7 mouse cellular contexts compared by ENCODE assay signal in the genomic region with DNA sequence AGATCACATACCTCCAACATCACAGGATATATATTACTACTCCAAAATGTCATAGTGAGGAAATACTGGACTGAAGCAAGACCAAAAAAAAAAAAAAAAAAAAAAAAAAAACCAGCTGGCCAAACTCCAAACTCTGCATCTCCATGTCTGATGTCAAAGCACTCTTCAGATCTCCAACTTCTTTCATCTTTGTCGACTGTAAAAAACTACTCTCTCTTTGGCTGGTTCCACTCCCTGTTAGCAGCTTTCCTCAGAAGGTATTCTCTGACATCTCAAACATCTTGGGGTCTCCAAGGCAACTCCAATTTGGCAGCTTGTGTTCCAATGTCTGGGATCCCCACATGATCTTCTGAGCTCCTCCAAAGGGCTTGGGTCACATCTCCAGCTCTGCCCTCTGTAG. TPM values are rescaled to one million over a fixed set of nuclear protein-coding genes. Genes with fewer than 3 reads are reported as not detected.
DNase-seq lines count a peak whose midpoint lies in the region; TF ChIP-seq lines count a peak whose summit lies in the region.
"Not testable (repeated sequence)": the region's sequence is repeated elsewhere in the genome, so short reads cannot be mapped to it uniquely, and the experiment has no call there.
"Had no signal": no experiment of that assay in that cellular context is flagged by ENCODE, and none has a peak within 500 bp of the region (broad histone marks: within the 10 kb centered on the region; RNA-seq: fewer than 3 reads in every experiment).

A gene (minus strand): TSS at position 101 of the 400 bp plus-strand sequence.

- DNase-seq in cerebellum, adult 2 months; layer of hippocampus, postnatal 10 days (ENCODE audit: low spot score in 2 of 2); layer of hippocampus, postnatal 36 days; left cerebral cortex, adult 8-10 months (ENCODE audit: low spot score in 2 of 2); left cerebral cortex, postnatal 25 days (ENCODE audit: low spot score in 2 of 2): not testable (repeated sequence)

- not testable (repeated sequence) for H3K27me3 ChIP-seq in cerebellum, adult 2 months (ENCODE audit: control insufficient read depth, insufficient read depth, low read length)

- H3K4me1 ChIP-seq in cerebellum, adult 2 months (ENCODE audit: control insufficient read depth, insufficient read depth, low read length); olfactory bulb, adult 2 months (ENCODE audit: control insufficient read depth, insufficient read depth, low read length): not testable (repeated sequence)

- WGBS in cerebellum, adult 2 months: 88% methylated on average over 1 of the region's 1 CpGs
- WGBS in olfactory bulb, adult 2 months: 72% methylated on average over 1 of the region's 1 CpGs

- intact Hi-C loops in left cerebral cortex, postnatal 25 days (cut with DNase I): not testable (repeated sequence)

- TF ChIP-seq POLR2A in cerebellum, adult 2 months (IDR thresholded peaks at IDR 0.05; ENCODE audit: borderline replicate concordance, insufficient read depth, low read length); olfactory bulb, adult 2 months (IDR thresholded peaks at IDR 0.05; ENCODE audit: insufficient read depth, low read depth, low read length): not testable (repeated sequence)

- H3K4me3 ChIP-seq in cerebellum, adult 2 months (replicated peaks; ENCODE audit: insufficient read depth, low read depth, low read length); olfactory bulb, adult 2 months (ENCODE audit: insufficient read depth, low read depth, low read length): not testable (repeated sequence)

- not testable (repeated sequence) for H3K27ac ChIP-seq in cerebellum, adult 2 months (ENCODE audit: insufficient read depth, low read length); olfactory bulb, adult 2 months (ENCODE audit: insufficient read depth, low read depth, low read length)

- not testable (repeated sequence) for TF ChIP-seq CTCF in cerebellum, adult 2 months (IDR thresholded peaks at IDR 0.05; ENCODE audit: borderline replicate concordance, insufficient read depth, low read depth, low read length); olfactory bulb, adult 2 months (IDR thresholded peaks at IDR 0.05; ENCODE audit: insufficient read depth, low read depth, low read length)

RNA-seq across cellular contexts. Expression of the gene that starts here (rescaled TPM):
- polyA plus RNA-seq in cerebellum, adult 2 months (2012; rRNA removed): 14.9 and 16.4 TPM in 2 replicates
- total RNA-seq in layer of hippocampus, postnatal 10 days (2021): 10 to 100 TPM; 32.1 to 33.4 TPM
- 10 to 100 TPM; 10.9 to 11.4 TPM for total RNA-seq in layer of hippocampus, postnatal 36 days (2021)
- total RNA-seq in left cerebral cortex, adult 8-10 months (2022): 10 to 100 TPM; 11.1 to 12.9 (median 11.8) TPM
- total RNA-seq in left cerebral cortex, postnatal 25 days (2021): 10 to 100 TPM; 10.9 TPM
- polyA plus RNA-seq in olfactory bulb, adult 2 months (2012; ENCODE audit: insufficient read depth, insufficient read length, low replicate concordance, missing spikeins): not detected in 2 replicates
- total RNA-seq: granulocyte monocyte progenitor cell, adult 5-6 weeks had no signal
